Mouse (Mus musculus): ENCODE results near the gene Ankrd44.

Ankrd44 gene

DNA sequence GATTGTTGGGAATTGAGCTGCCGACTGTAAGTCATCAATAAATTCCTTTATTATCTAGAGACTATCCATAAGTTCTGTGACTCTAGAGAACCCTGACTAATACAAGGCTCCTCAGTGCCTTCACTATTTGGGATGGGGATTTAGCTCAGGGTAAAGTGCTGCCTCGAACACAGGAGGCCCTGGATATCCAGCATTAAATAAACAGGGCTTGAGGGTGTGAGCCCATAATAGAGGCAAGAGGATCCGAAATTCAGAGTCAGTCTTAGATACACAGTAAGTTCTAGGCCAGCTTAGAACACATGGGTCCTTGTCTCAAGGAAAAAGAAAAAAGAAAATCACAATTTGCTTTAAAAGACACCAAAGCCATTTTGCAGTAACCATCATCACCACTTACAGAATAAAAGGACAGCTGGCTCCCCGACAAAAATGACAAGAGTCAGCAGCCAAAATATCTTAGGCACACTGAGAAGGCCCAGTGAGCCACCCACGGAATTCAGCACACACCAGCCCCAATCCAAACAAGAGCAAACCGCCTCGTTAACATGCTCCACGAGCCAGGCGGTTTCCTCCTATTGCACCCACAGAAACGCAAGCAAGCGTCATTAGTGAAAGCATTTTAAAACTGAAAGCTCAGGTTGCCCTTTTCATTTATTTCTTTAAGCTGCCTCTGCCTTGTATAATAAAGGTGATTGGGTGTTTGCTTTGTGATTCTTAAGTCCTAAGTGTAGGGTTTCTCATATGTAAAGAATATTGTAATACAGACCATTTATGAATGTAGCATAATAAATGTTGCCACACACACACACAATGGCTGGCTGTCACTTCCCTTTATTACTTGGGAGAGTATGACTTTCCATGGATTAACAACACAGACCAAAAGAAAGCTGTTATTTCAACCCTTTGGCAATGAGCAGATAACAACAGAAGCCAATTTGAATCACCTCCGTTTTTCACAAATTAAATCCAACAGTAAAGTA is 29.8 kb downstream of the Ankrd44 start:
- peak; percentile 84 for DNase-seq (ENCODE audit: low read depth, low spot score)

DNA sequence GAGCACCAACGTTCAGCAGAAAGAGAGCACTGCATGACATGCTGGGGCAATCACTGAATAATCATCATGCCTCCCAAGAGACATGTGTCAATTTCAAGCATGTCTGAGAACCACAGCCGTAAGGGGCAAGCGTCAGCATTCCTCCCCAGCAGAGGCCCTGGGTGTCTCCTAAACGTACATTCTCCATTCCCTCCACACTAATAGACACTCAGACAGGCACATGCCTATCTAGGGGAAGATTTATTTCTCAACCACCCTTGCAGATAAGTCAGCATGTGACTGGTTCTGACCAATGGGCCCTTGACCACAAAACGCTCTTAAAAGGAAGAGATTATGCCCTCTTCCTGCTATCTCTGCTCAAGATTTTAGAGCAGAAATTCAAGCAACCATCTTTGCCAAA is 37.7 kb downstream of the Ankrd44 start:
- DNase-seq (ENCODE audit: low read depth, low spot score): peak; percentile 63

DNA sequence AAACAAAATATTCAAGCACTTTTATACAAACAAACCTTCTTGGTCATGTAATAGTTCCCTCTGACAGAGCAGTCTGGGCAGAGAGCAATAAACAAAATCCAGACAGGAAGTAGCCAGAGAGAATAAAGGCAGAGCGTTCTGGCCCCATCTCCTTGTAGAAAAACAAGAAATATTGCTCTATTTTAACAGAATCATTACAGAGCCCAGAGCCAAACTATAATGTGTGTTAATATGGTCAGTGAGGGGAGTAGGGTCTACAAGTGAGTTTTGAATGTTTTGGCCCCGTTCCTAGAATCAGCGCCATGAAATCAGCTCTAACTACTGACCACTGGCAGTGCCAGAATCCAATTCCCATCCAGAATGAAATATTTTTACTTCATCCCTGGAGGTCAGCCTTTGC is 38.3 kb downstream of the Ankrd44 start:
- no peak for DNase-seq (ENCODE audit: low read depth, low spot score)

DNA sequence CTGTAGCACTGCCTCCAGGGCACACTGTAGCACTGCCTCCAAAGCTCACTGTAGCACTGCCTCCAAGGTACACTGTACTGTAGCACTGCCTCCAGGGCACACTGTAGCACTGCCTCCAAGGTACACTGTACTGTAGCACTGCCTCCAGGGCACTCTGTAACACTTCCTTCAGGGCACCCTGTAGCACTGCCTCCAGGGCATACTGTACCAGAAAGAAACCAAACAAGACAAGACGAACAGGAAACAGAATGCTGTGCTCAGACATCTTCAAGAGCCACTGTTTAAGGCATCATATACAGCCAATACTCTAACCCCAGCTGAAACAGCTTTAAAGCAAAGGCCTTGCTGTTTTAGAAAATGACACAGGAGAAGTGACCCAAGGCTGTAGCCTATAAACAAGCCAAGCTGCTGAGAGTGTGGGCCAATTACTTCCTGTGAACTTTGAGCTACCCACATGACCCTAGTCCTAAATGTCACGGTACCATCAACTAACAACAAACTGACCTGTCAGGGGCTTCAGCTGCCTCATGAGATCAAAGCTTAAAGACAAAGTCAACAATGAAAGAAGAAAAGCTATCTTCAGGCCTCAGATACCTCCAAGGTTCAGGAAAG is 43.2 kb downstream of the Ankrd44 start:
- DNase-seq (ENCODE audit: low read depth, low spot score): peak; percentile 53

DNA sequence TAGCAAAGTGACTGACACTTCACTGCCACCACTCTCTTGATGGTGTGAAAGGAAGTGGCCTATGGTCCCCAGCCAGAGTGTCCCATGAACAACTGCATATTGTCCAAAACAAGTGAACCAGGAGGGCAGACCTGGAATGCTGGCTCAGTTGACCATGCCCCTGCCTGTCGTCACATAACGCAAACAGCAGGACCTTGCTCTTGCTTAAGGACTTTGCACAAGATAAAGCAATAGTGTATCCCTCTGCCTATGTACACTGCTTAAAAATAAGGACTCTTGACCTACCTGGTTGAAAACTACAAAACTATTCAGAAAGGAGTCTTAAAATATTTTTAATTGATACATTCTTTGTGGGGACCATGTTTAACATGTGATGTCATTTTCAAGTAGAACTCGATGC is 44.7 kb downstream of the Ankrd44 start:
- DNase-seq (ENCODE audit: low read depth, low spot score): no peak

DNA sequence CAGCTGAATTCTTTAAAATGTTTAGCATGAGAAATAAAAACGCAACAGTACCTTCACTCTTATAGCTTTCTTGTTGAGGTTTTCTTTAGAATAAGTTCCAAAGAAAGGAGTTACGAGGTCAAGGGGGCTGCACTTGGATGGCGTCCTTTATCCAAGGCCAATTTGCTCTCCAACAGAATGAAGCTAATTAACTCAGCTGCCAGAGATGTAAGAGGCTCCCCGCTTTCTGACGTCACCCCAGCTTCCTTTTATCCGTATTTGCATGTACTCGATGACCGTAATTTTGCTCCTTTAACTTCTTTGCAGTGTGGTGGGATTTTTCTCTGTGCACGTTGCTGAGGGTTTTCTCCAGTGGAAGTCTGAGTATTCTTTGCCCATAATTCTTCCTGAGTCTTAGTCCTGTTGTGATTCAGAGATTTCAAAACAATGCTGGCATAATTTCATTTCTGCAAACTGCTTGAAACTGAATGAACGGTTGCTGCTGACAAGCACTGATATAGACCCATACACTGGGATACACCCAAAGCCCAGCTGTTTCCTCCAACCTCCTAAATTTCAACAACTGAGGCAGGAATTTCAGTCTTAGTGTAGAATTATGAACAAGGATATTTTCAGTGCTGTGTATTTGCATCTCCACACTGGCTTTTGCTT is 48.6 kb downstream of the Ankrd44 start:
- DNase-seq (ENCODE audit: low read depth, low spot score): no peak

DNA sequence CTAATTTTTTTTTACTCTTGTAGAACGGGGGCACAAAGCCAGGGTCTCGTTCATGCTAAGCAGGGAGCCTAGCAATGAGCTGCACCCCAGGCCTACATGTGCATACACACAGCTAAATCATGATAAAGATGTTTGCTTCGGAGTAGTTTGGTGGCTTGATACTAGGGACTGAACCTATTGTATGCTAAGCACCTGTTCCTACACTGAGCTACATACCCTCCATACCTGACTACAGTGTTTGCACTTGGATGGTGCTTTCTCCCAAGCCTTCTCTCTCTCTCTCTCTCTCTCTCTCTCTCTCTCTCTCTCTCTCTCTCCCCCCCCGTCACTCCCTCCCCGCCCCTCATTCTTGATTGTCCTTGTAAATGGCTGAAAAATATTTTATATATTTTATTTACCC is 49.2 kb downstream of the Ankrd44 start:
- no peak for DNase-seq (ENCODE audit: low read depth, low spot score)

DNA sequence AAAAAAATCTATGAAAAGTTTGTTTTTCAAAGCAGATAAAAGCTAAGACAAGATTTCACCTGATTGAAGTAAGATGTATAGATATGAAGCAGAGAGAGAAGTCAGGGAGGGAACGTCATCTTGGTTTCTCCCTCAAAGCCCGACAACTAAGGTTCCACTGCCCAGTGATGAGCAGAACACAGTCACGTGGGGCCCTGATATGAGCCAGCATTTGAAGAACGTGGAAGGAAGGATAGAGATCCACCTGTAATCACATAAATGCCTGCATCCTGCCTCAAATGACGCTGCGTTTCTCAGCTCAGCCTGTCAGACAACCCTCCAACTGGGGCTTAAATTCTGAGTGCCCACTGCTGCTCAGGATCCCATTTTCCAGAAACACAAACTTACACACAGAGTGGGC is 52.1 kb downstream of the Ankrd44 start:
- peak; percentile 40 for DNase-seq (ENCODE audit: low read depth, low spot score)

DNA sequence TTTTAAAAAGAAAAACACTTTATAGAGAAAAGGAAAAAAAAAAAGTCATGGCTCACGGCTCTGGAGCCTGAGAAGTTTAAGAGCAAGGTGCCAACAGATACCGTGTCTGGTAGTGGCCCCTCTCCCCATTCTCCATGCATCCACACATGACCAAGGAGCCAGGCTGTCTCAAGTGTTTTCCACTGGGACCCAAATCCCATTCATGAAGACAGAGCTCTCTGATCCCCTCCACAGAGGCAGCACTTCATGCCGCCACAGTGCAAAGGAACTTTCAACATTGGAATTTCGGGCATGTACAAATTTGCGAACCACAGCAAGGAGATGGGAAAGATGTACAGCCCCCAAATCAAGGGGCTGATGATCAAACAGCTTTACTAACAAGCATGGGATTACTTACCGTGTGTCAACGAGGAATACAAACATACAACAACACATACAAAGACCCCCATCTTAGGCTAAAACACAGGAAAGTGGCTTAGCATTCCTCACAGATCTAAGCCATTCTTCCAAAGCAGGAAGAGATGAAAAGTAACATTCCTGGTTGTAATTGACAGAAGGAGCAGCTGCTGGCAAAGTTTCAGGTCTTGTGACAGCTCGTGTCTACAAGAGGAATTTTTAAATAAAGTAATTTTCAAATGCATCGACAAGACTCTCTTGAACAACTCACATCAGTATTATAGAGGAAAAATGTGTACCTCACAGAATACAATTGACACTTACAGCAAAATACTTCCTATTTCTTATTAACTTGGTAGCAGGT is 53.1 kb downstream of the Ankrd44 start:
- DNase-seq (ENCODE audit: low read depth, low spot score): no peak

DNA sequence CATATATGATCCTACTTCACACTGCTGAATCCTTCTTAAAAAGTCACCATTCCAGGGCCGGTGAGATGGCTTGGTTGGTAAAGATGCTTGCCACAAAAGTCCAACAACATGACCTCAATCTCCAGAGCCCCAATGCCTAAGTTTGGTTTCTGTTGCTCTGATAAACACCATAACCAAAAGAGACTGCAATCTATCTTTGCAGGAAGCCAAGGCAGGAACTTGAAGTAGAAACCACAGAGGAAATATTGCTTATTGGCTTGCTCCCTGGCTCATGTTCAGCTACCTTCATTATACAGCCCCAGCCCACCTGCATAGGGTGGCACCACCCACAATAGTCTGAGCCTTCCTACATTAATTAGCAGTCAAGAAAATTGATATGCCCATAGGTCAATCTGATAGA is 54.9 kb downstream of the Ankrd44 start:
- DNase-seq (ENCODE audit: low read depth, low spot score): peak; percentile 77

DNA sequence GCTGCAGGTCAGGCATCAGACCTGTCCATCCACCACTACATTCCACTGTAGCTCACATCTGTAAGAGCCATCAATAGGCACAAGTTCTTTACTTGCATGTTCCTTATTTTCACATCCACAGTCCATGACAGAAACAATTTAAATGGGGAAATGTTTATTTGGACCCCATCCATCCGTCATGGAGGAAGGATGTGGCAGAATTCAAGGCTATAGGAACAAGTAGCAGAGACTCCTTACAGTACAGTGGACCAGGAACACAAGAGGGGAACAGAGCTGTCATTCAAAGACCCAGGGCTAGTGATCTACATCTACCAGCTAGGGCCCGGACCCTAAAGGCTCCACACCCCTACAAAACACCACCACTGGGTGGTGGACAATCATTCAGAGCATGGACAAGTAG is 55.6 kb downstream of the Ankrd44 start:
- no peak for DNase-seq (ENCODE audit: low read depth, low spot score)

DNA sequence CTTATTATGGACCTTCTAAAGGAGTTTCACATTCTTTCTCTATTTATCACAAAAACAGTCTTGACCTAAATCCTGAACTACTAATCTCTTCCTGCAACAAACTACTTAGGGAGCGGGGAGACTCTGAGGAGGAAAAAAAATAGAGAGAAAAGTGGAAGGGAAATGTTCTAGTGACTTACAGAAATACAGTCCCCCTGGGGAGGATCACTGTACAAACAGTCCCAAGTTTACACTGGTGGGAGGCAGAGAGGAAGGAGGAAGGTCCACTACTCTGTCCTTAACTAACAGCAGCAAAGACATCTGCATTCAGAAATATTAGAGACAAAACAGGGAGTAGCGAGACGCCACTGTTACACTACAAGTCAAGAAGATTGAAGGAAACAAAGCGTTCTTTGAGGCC is 59.0 kb downstream of the Ankrd44 start:
- no peak for DNase-seq (ENCODE audit: low read depth, low spot score)

DNA sequence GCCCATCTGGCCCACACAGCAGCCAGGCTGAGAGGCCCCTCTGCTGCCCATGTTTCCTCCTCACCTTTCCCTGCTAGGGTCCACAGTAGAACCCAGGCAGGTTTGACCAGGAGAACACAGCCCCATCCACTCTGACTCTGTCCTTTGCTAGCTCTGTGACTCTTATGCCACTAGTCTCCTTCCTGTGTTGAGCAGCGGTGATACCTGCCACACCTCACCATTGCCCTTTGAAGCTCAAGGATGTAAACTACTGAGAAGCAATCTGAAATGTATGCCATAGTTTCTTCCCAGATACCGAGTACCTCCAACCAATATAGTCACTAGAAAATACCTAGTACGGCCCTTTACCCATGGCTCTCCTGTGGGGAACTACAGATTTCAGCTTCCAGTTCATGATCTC is 60.1 kb downstream of the Ankrd44 start:
- peak; percentile 49 for DNase-seq (ENCODE audit: low read depth, low spot score)

DNA sequence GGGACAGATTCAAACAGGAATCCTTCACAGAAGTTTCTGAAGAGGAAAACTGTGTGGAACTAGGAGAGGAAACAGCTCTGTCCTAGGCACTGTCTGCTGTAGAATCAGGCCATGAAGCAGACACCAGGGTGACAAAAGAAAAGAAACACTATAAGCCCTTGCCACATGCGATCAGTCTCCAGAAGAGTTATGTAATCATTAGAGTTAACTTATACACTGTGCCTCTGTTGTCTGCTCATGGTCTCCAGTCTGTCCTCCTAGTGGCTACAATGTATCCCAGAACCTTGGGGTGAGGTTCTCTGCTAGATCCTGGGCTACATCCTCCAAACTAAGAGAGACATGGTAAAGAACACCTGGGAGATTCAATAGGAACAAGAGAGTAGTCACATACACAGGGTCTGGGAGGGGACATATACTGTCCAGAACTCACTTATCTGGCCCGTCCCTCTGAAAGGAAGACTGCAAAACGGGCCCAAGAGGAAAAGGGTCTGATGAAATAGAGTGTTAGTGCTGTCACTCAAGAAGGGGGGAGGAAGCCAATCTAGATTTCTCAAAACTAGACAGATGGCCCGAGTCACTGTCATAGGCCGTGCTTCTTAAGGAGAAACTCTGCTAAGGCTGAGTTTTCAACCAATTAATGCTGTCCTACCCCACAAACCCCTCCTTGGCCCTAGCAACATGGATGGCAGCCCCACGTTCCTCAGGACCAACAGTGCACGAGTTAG is 61.1 kb downstream of the Ankrd44 start:
- DNase-seq (ENCODE audit: low read depth, low spot score): no peak

DNA sequence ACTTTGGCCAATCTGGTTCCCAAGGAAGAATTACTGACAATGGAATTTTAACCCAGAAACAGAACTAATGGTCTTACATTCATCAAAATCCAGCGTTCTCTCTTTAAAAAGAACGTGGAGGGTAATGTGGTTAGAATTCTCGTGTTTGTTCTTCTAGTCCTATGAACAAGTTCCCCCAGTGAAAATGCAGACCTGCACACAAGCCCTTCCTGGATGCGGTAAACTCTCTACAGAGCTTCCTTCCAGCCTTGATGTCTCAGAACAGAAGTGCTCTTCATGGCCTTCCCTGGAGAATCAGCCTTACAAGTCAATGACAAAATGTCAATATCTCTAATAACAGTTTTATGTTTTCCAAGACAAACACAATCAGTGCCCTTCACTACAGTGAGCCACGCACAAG is 65.8 kb downstream of the Ankrd44 start:
- peak; percentile 62 for DNase-seq (ENCODE audit: low read depth, low spot score)

DNA sequence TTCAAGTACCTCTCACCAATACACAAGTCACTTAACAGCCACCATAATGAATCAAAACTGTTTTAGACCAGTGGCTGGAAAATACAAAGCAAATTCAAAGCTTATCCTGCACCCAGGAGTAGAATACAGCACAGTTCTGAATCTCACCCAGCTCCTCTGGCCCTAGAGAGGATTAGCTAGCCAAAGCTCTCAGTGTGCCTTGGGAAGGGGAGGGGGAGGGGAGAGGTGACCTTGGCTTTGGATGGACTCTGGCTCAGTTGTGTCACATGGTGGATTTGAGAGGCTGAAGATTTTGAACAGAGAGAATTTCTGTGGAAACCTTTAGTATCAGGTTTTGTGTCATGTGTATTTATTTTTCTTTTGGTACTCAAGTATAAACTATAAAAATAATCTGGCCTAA is 66.3 kb downstream of the Ankrd44 start:
- no peak for DNase-seq (ENCODE audit: low read depth, low spot score)

DNA sequence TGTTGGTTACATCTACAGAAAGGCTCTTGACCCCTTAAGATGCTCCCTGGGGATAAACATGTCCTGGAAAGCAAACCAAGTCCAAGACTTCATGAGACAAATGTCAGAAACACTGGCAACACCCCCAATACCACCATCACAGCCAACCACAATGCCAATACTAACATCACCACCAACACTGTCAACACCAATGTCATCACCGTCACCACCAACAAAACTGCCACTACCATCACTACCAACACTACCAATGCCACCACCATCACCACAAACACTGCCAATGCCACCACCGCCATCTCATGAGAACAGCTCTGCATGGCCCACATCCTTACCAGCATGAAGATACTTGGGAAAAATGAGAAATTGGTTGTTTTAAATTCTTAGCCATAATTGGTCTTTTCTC is 67.3 kb downstream of the Ankrd44 start:
- no peak for DNase-seq (ENCODE audit: low read depth, low spot score)

DNA sequence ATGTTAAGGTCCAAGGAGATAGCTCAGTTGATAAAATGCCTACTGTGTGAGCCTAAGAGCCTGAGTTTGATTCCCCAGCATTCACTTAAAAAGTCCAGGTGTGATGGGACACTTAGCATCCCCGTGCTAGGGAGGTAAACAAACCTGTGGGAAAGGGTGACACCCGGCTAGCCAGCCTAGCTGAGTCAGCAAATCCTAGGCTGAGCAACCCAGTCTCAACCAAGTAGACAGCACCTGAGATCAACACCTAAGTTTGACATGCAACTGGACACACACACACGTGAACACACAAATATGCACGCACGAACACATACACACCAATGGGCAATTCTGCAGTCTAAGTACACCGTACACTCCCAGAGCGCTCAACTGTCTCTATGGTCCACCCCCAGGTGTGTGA is 69.7 kb downstream of the Ankrd44 start:
- DNase-seq (ENCODE audit: low read depth, low spot score): no peak

DNA sequence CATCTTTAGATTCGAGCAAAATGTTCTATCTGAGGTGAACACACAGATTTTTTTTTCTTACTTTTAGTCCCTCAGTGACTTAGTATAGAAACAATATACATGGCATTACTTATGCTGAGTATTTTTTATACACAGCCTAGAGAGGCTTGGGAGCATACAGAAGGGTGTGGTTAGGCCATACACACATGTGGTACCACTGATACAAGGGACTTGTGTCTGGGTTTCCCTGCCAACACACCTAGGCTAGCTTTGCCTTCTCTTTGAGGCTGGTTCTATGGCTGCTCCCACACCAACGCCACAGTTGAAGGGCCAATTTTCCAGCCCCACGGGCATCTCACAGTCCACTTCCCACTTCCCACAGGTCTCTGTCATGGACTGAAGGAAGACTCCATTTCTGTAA is 70.2 kb downstream of the Ankrd44 start:
- no peak for DNase-seq (ENCODE audit: low read depth, low spot score)

DNA sequence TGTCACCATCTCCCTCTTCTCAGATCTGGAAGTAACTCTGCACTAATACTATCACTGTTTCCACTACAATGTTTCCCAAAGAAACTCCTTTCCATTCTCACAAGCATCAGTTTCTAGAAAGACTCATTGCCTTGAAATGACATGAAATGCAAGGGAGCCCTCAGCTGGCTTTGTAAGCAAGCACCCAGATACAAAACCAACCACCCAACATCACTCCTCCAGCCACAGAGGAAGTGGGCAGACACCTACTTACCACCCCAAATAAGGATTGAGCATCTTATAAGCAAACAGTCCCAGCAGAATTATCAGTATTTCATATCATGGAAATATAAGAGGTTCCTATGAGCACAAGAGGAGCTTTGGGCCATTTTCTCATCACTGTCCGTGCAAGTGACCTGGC is 71.8 kb downstream of the Ankrd44 start:
- peak; percentile 59 for DNase-seq (ENCODE audit: low read depth, low spot score)

DNA sequence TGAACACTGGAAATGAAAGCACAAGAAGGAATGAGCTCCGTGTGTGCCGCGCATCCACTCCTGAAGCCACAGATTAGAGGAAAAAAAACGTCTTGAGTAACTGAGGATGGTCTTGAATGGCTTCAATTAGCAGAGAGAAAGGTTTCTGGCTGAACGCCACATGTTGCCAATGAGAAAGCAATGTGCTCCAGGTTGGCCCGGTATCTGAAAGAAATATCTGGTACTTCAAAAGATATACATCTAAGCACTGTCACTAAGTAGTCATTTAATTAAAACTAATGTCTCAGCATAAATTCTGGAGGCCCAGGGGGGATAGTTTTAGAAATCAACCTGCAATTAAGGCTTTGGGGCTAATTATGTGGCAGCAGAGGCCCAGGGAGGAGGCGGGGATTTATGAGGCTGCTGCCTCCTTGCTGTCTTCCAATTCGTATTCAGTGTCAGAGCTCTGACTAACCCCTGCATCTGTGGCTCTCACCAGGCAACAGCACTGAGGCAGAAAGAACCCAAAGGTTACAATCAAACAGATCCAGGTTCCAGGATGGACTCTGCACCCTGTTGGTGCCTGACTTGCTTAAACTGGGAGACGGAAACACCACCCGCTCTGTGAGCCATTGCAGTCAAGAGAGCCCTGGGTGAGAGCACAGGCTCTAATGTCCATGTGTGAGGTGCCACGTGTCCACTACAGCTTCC is 72.7 kb downstream of the Ankrd44 start:
- DNase-seq (ENCODE audit: low read depth, low spot score): no peak
